Mouse (Mus musculus) activated CD4-positive, CD25-positive, alpha-beta regulatory T cell, adult 9 weeks (primary cell): ENCODE measurements around the gene Ttc23l. TPM values are rescaled to one million over a fixed set of nuclear protein-coding genes. Genes with fewer than 3 reads are reported as not detected.

ENCODE experiments used
- polyA plus RNA-seq: library from polyadenylated mRNA; unstranded; fragments of 100-300 nt; shearing (Covaris generic); gene quantifications from one replicate; pipeline ENCODE4 v1.2.1, GENCODE M21; 2017

The Ttc23l gene
- polyA plus RNA-seq = not detected

GRCm38 (mm10) chr15:10558465-10558864 is at the start of gene Ttc23l:
TSS of gene Ttc23l (minus strand) at chr15:10558668.

GRCm38 (mm10) chr15:10485484-10486364 is 72.7 kb downstream of the Ttc23l start, which contains the start of the genes Brix1 and Rad1:
TSS of gene Brix1 (minus strand) at chr15:10485947.
TSS of gene Rad1 (plus strand) at chr15:10486018.

GRCm38 (mm10) chr15:10470151-10470831 is 88.2 kb downstream of the Ttc23l start, which contains the start of gene Dnajc21:
TSS of gene Dnajc21 (minus strand) at chr15:10470516.

Other genes starting within 250 kb of the Ttc23l start
- gene Gm21973, start 233.3 kb downstream of the Ttc23l start, polyA plus RNA-seq = not detected
- not detected for gene Agxt2, start 200.1 kb downstream of the Ttc23l start, polyA plus RNA-seq
- 5.3 TPM for gene Dnajc21, start 88.2 kb downstream of the Ttc23l start, polyA plus RNA-seq
- gene Brix1, start 72.7 kb downstream of the Ttc23l start, polyA plus RNA-seq = 117 TPM
- 47.4 TPM for gene Rad1, start 72.7 kb downstream of the Ttc23l start, polyA plus RNA-seq
- gene Rai14, start 156.0 kb upstream of the Ttc23l start, polyA plus RNA-seq = 1.4 TPM